Mouse (Mus musculus): ENCODE data around the gene Agps. TPM values are rescaled to one million over a fixed set of nuclear protein-coding genes. Genes with fewer than 3 reads are reported as not detected.
"Not testable (repeated sequence)": the region's sequence is repeated elsewhere in the genome, so short reads cannot be mapped to it uniquely, and the experiment has no call there.

The Agps gene
- polyA plus RNA-seq, 1 experiment: 3.5 TPM

GRCm38 (mm10) chr2:75960366-75961330, 128.7 kb downstream of the Agps start:
- WGBS: 87% methylated on average over 15 of the region's 15 CpGs
- Histone ChIP-seq H3K4me1 (ENCODE audit: control insufficient read depth, insufficient read depth, insufficient read length) (peaks cover 4% of the 10 kb centered on the region; the same call in 1 of the 2 replicates), H3K27me3 (ENCODE audit: control insufficient read depth, insufficient read depth, low read length) (no peaks in the 10 kb centered on the region), H3K4me3 (ENCODE audit: extremely low read depth, insufficient read depth, insufficient read length) (no peak overlapping the region), H3K36me3 (ENCODE audit: control insufficient read depth, insufficient read depth, low read length) (no peaks in the 10 kb centered on the region), H3K27ac (ENCODE audit: insufficient read depth, low read length) (peak overlapping the region; percentile 53; the same call in 1 of the 2 replicates)
- DNase-seq (ENCODE audit: low read depth in 1 of 2, low spot score in 2 of 2): no peak
- no peak for TF ChIP-seq POLR2A (IDR thresholded peaks at IDR 0.05; ENCODE audit: low read depth, low read length)
- TF ChIP-seq CTCF (IDR thresholded peaks at IDR 0.05; ENCODE audit: extremely low read depth, insufficient read depth, insufficient read length, insufficient replicate concordance): no peak

- 89% methylated on average over 10 of the region's 10 CpGs for WGBS
- no peak for DNase-seq (ENCODE audit: low read depth in 1 of 2, low spot score in 2 of 2)
- H3K27ac ChIP-seq (ENCODE audit: insufficient read depth, low read length): no peak overlapping the region
Observed at GRCm38 (mm10) chr2:75963211-75963840, 131.3 kb downstream of the Agps start.

GRCm38 (mm10) chr2:75964051-75964450, 132.1 kb downstream of the Agps start:
- DNase-seq (ENCODE audit: low read depth in 1 of 2, low spot score in 2 of 2): no peak
- no peak overlapping the region for H3K4me3 ChIP-seq (ENCODE audit: extremely low read depth, insufficient read depth, insufficient read length)
- no peaks in the 10 kb centered on the region; the same call in 1 of the 2 replicates for H3K27me3 ChIP-seq (ENCODE audit: control insufficient read depth, insufficient read depth, low read length)
- H3K4me1 ChIP-seq (ENCODE audit: control insufficient read depth, insufficient read depth, insufficient read length): peaks cover 4% of the 10 kb centered on the region; the same call in 1 of the 2 replicates
- TF ChIP-seq POLR2A (IDR thresholded peaks at IDR 0.05; ENCODE audit: low read depth, low read length) (no peak), CTCF (IDR thresholded peaks at IDR 0.05; ENCODE audit: extremely low read depth, insufficient read depth, insufficient read length, insufficient replicate concordance) (no peak)
- WGBS: 74% methylated on average over 5 of the region's 5 CpGs
- H3K36me3 ChIP-seq (ENCODE audit: control insufficient read depth, insufficient read depth, low read length): no peaks in the 10 kb centered on the region
- no peak overlapping the region for H3K27ac ChIP-seq (ENCODE audit: insufficient read depth, low read length)

More at GRCm38 (mm10) chr2:75963211-75963840, 131.3 kb downstream of the Agps start:
- no peak for TF ChIP-seq POLR2A (IDR thresholded peaks at IDR 0.05; ENCODE audit: low read depth, low read length)
- no peak for TF ChIP-seq CTCF (IDR thresholded peaks at IDR 0.05; ENCODE audit: extremely low read depth, insufficient read depth, insufficient read length, insufficient replicate concordance)
- peaks cover 4% of the 10 kb centered on the region; the same call in 1 of the 2 replicates for H3K4me1 ChIP-seq (ENCODE audit: control insufficient read depth, insufficient read depth, insufficient read length)
- no peak overlapping the region for H3K4me3 ChIP-seq (ENCODE audit: extremely low read depth, insufficient read depth, insufficient read length)
- H3K36me3 ChIP-seq (ENCODE audit: control insufficient read depth, insufficient read depth, low read length): no peaks in the 10 kb centered on the region
- H3K27me3 ChIP-seq (ENCODE audit: control insufficient read depth, insufficient read depth, low read length): no peaks in the 10 kb centered on the region; the same call in 1 of the 2 replicates

- 0 out of 2 replicates have a peak, but pooled peaks have one; percentile 34 for TF ChIP-seq CTCF (IDR thresholded peaks at IDR 0.05; ENCODE audit: extremely low read depth, insufficient read depth, insufficient read length, insufficient replicate concordance)
- TF ChIP-seq POLR2A (IDR thresholded peaks at IDR 0.05; ENCODE audit: low read depth, low read length): no peak
- Histone ChIP-seq H3K36me3 (ENCODE audit: control insufficient read depth, insufficient read depth, low read length) (no peaks in the 10 kb centered on the region), H3K27me3 (ENCODE audit: control insufficient read depth, insufficient read depth, low read length) (no peaks in the 10 kb centered on the region; the same call in 1 of the 2 replicates), H3K4me1 (ENCODE audit: control insufficient read depth, insufficient read depth, insufficient read length) (peaks cover 4% of the 10 kb centered on the region; the same call in 1 of the 2 replicates), H3K27ac (ENCODE audit: insufficient read depth, low read length) (no peak overlapping the region), H3K4me3 (ENCODE audit: extremely low read depth, insufficient read depth, insufficient read length) (no peak overlapping the region)
- DNase-seq (ENCODE audit: low read depth in 1 of 2, low spot score in 2 of 2): peak in 1 of 2 experiments; percentile 33
- 10% methylated on average over 14 of the region's 14 CpGs for WGBS
Observed at GRCm38 (mm10) chr2:75964512-75964911, 132.5 kb downstream of the Agps start.

GRCm38 (mm10) chr2:75964972-75965371, 133.0 kb downstream of the Agps start:
- 19% methylated on average over 5 of the region's 5 CpGs for WGBS
- H3K36me3 ChIP-seq (ENCODE audit: control insufficient read depth, insufficient read depth, low read length): no peaks in the 10 kb centered on the region
- no peak overlapping the region for H3K27ac ChIP-seq (ENCODE audit: insufficient read depth, low read length)
- H3K4me1 ChIP-seq (ENCODE audit: control insufficient read depth, insufficient read depth, insufficient read length): peaks cover 4% of the 10 kb centered on the region; the same call in 1 of the 2 replicates
- peak; percentile 39 to 46 for DNase-seq (ENCODE audit: low read depth in 1 of 2, low spot score in 2 of 2)
- no peak overlapping the region for H3K4me3 ChIP-seq (ENCODE audit: extremely low read depth, insufficient read depth, insufficient read length)
- no peak for TF ChIP-seq POLR2A (IDR thresholded peaks at IDR 0.05; ENCODE audit: low read depth, low read length)
- peak; percentile 35; the same call in 1 of the 2 replicates for TF ChIP-seq CTCF (IDR thresholded peaks at IDR 0.05; ENCODE audit: extremely low read depth, insufficient read depth, insufficient read length, insufficient replicate concordance)
- H3K27me3 ChIP-seq (ENCODE audit: control insufficient read depth, insufficient read depth, low read length): no peaks in the 10 kb centered on the region; the same call in 1 of the 2 replicates

GRCm38 (mm10) chr2:75974131-75974530, 142.2 kb downstream of the Agps start:
- 90% methylated on average over 9 of the region's 9 CpGs for WGBS
- no peak for DNase-seq (ENCODE audit: low read depth in 1 of 2, low spot score in 2 of 2)
- TF ChIP-seq CTCF (IDR thresholded peaks at IDR 0.05; ENCODE audit: extremely low read depth, insufficient read depth, insufficient read length, insufficient replicate concordance) (no peak), POLR2A (IDR thresholded peaks at IDR 0.05; ENCODE audit: low read depth, low read length) (no peak)

GRCm38 (mm10) chr2:75976070-75976469, 144.1 kb downstream of the Agps start:
- H3K36me3 ChIP-seq (ENCODE audit: control insufficient read depth, insufficient read depth, low read length); H3K27me3 ChIP-seq (ENCODE audit: control insufficient read depth, insufficient read depth, low read length); H3K4me1 ChIP-seq (ENCODE audit: control insufficient read depth, insufficient read depth, insufficient read length); H3K4me3 ChIP-seq (ENCODE audit: extremely low read depth, insufficient read depth, insufficient read length); H3K27ac ChIP-seq (ENCODE audit: insufficient read depth, low read length); DNase-seq (ENCODE audit: low read depth in 1 of 2, low spot score in 2 of 2): not testable (repeated sequence)
- WGBS: 82% methylated on average over 2 of the region's 2 CpGs

More at GRCm38 (mm10) chr2:75974131-75974530, 142.2 kb downstream of the Agps start:
- no peaks in the 10 kb centered on the region for H3K36me3 ChIP-seq (ENCODE audit: control insufficient read depth, insufficient read depth, low read length)
- H3K4me1 ChIP-seq (ENCODE audit: control insufficient read depth, insufficient read depth, insufficient read length): no peaks in the 10 kb centered on the region
- no peak overlapping the region for H3K4me3 ChIP-seq (ENCODE audit: extremely low read depth, insufficient read depth, insufficient read length)
- no peaks in the 10 kb centered on the region for H3K27me3 ChIP-seq (ENCODE audit: control insufficient read depth, insufficient read depth, low read length)
- no peak overlapping the region for H3K27ac ChIP-seq (ENCODE audit: insufficient read depth, low read length)

- H3K27me3 ChIP-seq (ENCODE audit: control insufficient read depth, insufficient read depth, low read length); H3K4me3 ChIP-seq (ENCODE audit: extremely low read depth, insufficient read depth, insufficient read length); H3K36me3 ChIP-seq (ENCODE audit: control insufficient read depth, insufficient read depth, low read length); DNase-seq (ENCODE audit: low read depth in 1 of 2, low spot score in 2 of 2); H3K4me1 ChIP-seq (ENCODE audit: control insufficient read depth, insufficient read depth, insufficient read length); H3K27ac ChIP-seq (ENCODE audit: insufficient read depth, low read length): not testable (repeated sequence)
- 63% methylated on average over 22 of the region's 24 CpGs for WGBS
Observed at GRCm38 (mm10) chr2:75977752-75978368, 145.9 kb downstream of the Agps start, which contains the start of gene Ttc30a2. TSS of gene Ttc30a2 (minus strand) at chr2:75978170.
